Mouse (Mus musculus): ENCODE results near the gene Tmem229b.
"Not testable (repeated sequence)": the region's sequence is repeated elsewhere in the genome, so short reads cannot be mapped to it uniquely, and the experiment has no call there.

GRCm38 (mm10) chr12:78922977-78923376 is 84.5 kb downstream of the Tmem229b start:
- TF ChIP-seq GATA1, TAL1 (IDR thresholded peaks at IDR 0.05; ENCODE audit: low read length): not testable (repeated sequence)

Data from erythroblast, embryonic 14.5 days (primary cell).